Mouse (Mus musculus) ES-Bruce4 (cell line): ENCODE measurements at regions not wholly inside any gene's neighbourhood (a gene's known extent, or its start where the extent isn't known, plus 50 kb on each side); places are given as distances from the start of the nearest gene placed in this dataset.
A peak's percentile ranks its signal among the peaks of the same experiment; 100 is the strongest.

Source experiments
- H3K27ac ChIP-seq: 2 replicates; pipeline ENCODE4 v1.5.1; 2012; ENCODE audit warnings: low read length, inconsistent platforms; ENCODE audit not compliant: insufficient read depth
- H3K27me3 ChIP-seq: 2 replicates; pipeline ENCODE4 v1.6.1; 2012; ENCODE audit warnings: mild to moderate bottlenecking, low read length, inconsistent platforms; ENCODE audit not compliant: control insufficient read depth, poor library complexity, insufficient read depth, severe bottlenecking
- H3K36me3 ChIP-seq: 2 replicates; pipeline ENCODE4 v1.6.1; 2012; ENCODE audit warnings: inconsistent platforms, mild to moderate bottlenecking, low read length, moderate library complexity; ENCODE audit not compliant: control insufficient read depth, poor library complexity, insufficient read depth, severe bottlenecking
- H3K4me1 ChIP-seq: one replicate; pipeline ENCODE4 v1.8.1; 2011; ENCODE audit warnings: low read length; ENCODE audit not compliant: control insufficient read depth, insufficient read depth
- H3K4me3 ChIP-seq: 2 replicates; pipeline ENCODE4 v1.5.1; 2011; ENCODE audit warnings: low read depth, mild to moderate bottlenecking, low read length
- H3K9ac ChIP-seq: 2 replicates; pipeline ENCODE4 v1.6.1; 2012; ENCODE audit warnings: low read depth, mild to moderate bottlenecking, inconsistent platforms; ENCODE audit not compliant: poor library complexity, severe bottlenecking
- H3K9me3 ChIP-seq: replicated peaks from 2 replicates; pipeline ENCODE4 v1.6.1; 2012; ENCODE audit warnings: mild to moderate bottlenecking, low read length, inconsistent platforms; ENCODE audit not compliant: control insufficient read depth, poor library complexity, insufficient read depth, severe bottlenecking
- CTCF ChIP-seq: IDR thresholded peaks from one replicate; pipeline ENCODE4 v1.8.1; 2011; ENCODE audit warnings: low read depth, low read length
- EP300 ChIP-seq: IDR thresholded peaks from 2 replicates; pipeline ENCODE4 v1.6.1; 2011; ENCODE audit warnings: low read depth, low read length; ENCODE audit not compliant: insufficient read depth
- POLR2A ChIP-seq: IDR thresholded peaks from one replicate; pipeline ENCODE4 v1.8.1; 2011; ENCODE audit warnings: low read length; ENCODE audit not compliant: insufficient read depth

DNA sequence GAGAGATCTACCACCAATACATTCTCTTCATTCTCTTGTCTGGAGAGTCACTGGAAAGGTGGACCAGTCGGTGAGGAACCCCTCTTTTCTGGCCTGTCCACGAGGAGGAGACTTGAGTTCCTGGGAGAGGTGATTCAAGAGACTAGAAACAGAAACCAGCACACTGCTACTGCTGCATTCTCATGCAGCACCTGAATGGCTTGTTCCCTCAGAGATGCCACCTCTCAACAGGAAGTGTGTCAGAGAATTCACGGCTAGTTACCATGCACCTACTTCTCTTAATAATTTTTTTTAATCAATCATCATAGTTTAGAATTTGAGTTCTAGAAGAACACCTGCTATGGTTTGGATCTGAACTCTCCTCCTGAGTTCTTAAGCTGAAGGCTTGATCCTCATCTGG, 52.0 kb upstream of the Dynlrb2 start:
- Histone ChIP-seq H3K9ac (no peak overlapping the region), H3K4me3 (no peak overlapping the region), H3K27ac (no peak overlapping the region), H3K9me3 (no peaks in the 10 kb centered on the region), H3K4me1 (no peaks in the 10 kb centered on the region), H3K27me3 (no peaks in the 10 kb centered on the region; the same call in 1 of the 2 replicates), H3K36me3 (no peaks in the 10 kb centered on the region)
- no peak for TF ChIP-seq EP300
- TF ChIP-seq CTCF, result no peak
- no peak for TF ChIP-seq POLR2A

DNA sequence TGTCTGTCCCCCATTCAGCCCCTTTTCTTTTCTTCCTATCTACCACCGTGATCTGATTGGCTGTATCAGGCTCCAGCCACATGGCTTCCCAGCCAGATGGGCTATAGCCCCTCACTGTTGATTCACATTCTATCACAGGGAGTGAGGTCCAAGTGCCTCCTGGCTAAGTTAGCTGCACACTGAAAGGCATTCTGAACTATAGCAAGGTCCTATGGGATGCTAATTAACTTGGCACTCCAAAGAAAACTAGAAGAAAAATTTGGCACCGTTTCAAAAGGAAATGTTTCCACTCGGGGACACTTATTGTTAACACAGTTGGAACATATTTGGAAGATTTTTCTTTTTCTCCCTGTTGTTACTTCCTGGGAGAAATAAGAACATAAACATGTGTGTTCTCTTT, 53.4 kb upstream of the Dynlrb2 start:
- no peaks in the 10 kb centered on the region for H3K36me3 ChIP-seq
- H3K9me3 ChIP-seq, result no peaks in the 10 kb centered on the region
- no peak overlapping the region for H3K4me3 ChIP-seq
- no peaks in the 10 kb centered on the region; the same call in 1 of the 2 replicates for H3K27me3 ChIP-seq
- no peaks in the 10 kb centered on the region for H3K4me1 ChIP-seq
- no peak overlapping the region for H3K27ac ChIP-seq
- TF ChIP-seq POLR2A (no peak), CTCF (no peak), EP300 (no peak)
- H3K9ac ChIP-seq, result no peak overlapping the region

GRCm38 (mm10) chr8:116447452-116447851, 57.3 kb upstream of the Dynlrb2 start:
- TF ChIP-seq CTCF (no peak), POLR2A (no peak), EP300 (no peak)
- no peaks in the 10 kb centered on the region for H3K9me3 ChIP-seq
- no peaks in the 10 kb centered on the region for H3K36me3 ChIP-seq
- peaks cover 2% of the 10 kb centered on the region; the same call in 1 of the 2 replicates for H3K27me3 ChIP-seq
- H3K4me3 ChIP-seq, result no peak overlapping the region
- H3K9ac ChIP-seq, result no peak overlapping the region
- no peaks in the 10 kb centered on the region for H3K4me1 ChIP-seq
- H3K27ac ChIP-seq, result no peak overlapping the region

GRCm38 (mm10) chr8:116442827-116443226, 61.9 kb upstream of the Dynlrb2 start:
- H3K36me3 ChIP-seq, result no peaks in the 10 kb centered on the region
- H3K4me1 ChIP-seq, result no peaks in the 10 kb centered on the region
- H3K27ac ChIP-seq, result no peak overlapping the region
- H3K4me3 ChIP-seq, result no peak overlapping the region
- no peaks in the 10 kb centered on the region for H3K9me3 ChIP-seq
- no peak overlapping the region for H3K9ac ChIP-seq
- TF ChIP-seq EP300 (no peak), CTCF (no peak), POLR2A (no peak)
- H3K27me3 ChIP-seq, result peaks cover 2% of the 10 kb centered on the region; the same call in 1 of the 2 replicates

- H3K4me1 ChIP-seq, result no peaks in the 10 kb centered on the region
- TF ChIP-seq EP300, result no peak
- peak; percentile 88 for TF ChIP-seq CTCF
- no peak for TF ChIP-seq POLR2A
- H3K27me3 ChIP-seq, result no peaks in the 10 kb centered on the region
- H3K36me3 ChIP-seq, result no peaks in the 10 kb centered on the region
- H3K9ac ChIP-seq, result no peak overlapping the region
- no peak overlapping the region for H3K4me3 ChIP-seq
- H3K9me3 ChIP-seq, result no peaks in the 10 kb centered on the region
- H3K27ac ChIP-seq, result no peak overlapping the region
These were observed 65.9 kb upstream of the Dynlrb2 start for GRCm38 (mm10) chr8:116438895-116439294.

GRCm38 (mm10) chr8:116435268-116435980, 69.3 kb upstream of the Dynlrb2 start:
- Histone ChIP-seq H3K9me3 (no peaks in the 10 kb centered on the region), H3K27ac (no peak overlapping the region), H3K4me1 (no peaks in the 10 kb centered on the region), H3K36me3 (no peaks in the 10 kb centered on the region), H3K4me3 (no peak overlapping the region), H3K27me3 (no peaks in the 10 kb centered on the region; the same call in none of the 2 replicates), H3K9ac (no peak overlapping the region)
- TF ChIP-seq EP300 (no peak), CTCF (no peak), POLR2A (no peak)
